Mouse (Mus musculus) hindbrain, embryonic 14.5 days (tissue): ENCODE measurements at regions not wholly inside any gene's neighbourhood (a gene's known extent, or its start where the extent isn't known, plus 50 kb on each side); places are given as distances from the start of the nearest gene placed in this dataset.

ENCODE experiments used
- ATAC-seq: fragments of 200-750 bp; cut with Nextera tagmentation; 2 replicates; pipeline ENCODE4 v1.8.0; 2017; ENCODE audit warnings: moderate number of reproducible peaks, mild to moderate bottlenecking, moderate TSS enrichment, moderate library complexity; ENCODE audit not compliant: low FRiP score
- DNase-seq: peaks from one replicate; pipeline ENCODE4 v3.0.0-alpha.2; 2015; ENCODE audit warnings: low spot score
- H3K27ac ChIP-seq: fragments of 300-500 bp; sonication (generic); 2 replicates; pipeline ENCODE4 v1.5.1; 2014; ENCODE audit warnings: mild to moderate bottlenecking, moderate library complexity
- H3K27me3 ChIP-seq: fragments of 300-500 bp; sonication (generic); 2 replicates; pipeline ENCODE4 v1.6.1; 2014; ENCODE audit warnings: mild to moderate bottlenecking, low read length, mixed read lengths; ENCODE audit not compliant: control insufficient read depth, insufficient read depth
- H3K36me3 ChIP-seq: fragments of 300-500 bp; sonication (generic); replicated peaks from 2 replicates; pipeline ENCODE4 v1.6.1; 2014; ENCODE audit not compliant: control insufficient read depth, insufficient read depth
- H3K4me1 ChIP-seq: fragments of 300-500 bp; sonication (generic); replicated peaks from 2 replicates; pipeline ENCODE4 v1.6.1; 2014; ENCODE audit warnings: antibody characterized with exemption, low read length, mixed read lengths; ENCODE audit not compliant: control insufficient read depth, insufficient read depth
- H3K4me2 ChIP-seq: fragments of 300-500 bp; sonication (generic); replicated peaks from 2 replicates; pipeline ENCODE4 v1.6.1; 2014; ENCODE audit warnings: mild to moderate bottlenecking, moderate library complexity
- H3K4me3 ChIP-seq: fragments of 300-500 bp; sonication (generic); replicated peaks from 2 replicates; pipeline ENCODE4 v1.5.1; 2014; ENCODE audit warnings: mild to moderate bottlenecking, low read length
- H3K9ac ChIP-seq: fragments of 300-500 bp; sonication (generic); 2 replicates; pipeline ENCODE4 v1.6.1; 2014
- H3K9me3 ChIP-seq: fragments of 300-500 bp; sonication (generic); 2 replicates; pipeline ENCODE4 v1.6.1; 2016; ENCODE audit warnings: low read length; ENCODE audit not compliant: control insufficient read depth
- WGBS: fragments of 180-500 bp; shearing (Covaris S2); extraction: QIAGEN DNeasy Blood & Tissue Kit; methylation state at CpG from one replicate; pipeline ENCODE4 v1.1.7; 2014; 5-methylcytosine and 5-hydroxymethylcytosine counted together

DNA sequence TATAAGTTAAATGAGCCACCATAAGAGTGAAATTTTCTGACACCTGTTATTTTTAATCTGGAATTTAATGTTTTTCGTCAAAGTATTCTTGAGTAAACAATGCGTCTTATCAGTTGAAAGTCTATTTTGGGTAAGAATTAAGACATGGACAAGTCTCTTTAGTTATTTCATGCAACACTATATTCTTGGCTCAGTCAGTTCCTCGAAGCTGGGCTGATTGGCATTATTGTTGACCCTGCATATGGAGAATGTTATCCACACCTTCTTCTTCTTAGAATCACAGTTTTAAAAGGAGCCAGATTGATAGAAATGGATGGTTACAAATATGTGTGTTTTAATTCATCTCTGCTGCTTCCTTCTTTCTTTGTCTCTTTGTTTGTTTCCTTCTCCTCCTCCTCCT, 289.5 kb upstream of the Meox2 start:
- ATAC-seq (no peak), DNase-seq (no peak)
- H3K4me3 ChIP-seq: no peak overlapping the region
- no peak overlapping the region for H3K9ac ChIP-seq
- no peaks in the 10 kb centered on the region for H3K27me3 ChIP-seq
- H3K4me1 ChIP-seq: no peaks in the 10 kb centered on the region
- no peak overlapping the region for H3K4me2 ChIP-seq
- no peak overlapping the region for H3K27ac ChIP-seq
- no peaks in the 10 kb centered on the region for H3K9me3 ChIP-seq
- no peaks in the 10 kb centered on the region for H3K36me3 ChIP-seq
- 88% methylated on average over 3 of the region's 3 CpGs for WGBS

DNA sequence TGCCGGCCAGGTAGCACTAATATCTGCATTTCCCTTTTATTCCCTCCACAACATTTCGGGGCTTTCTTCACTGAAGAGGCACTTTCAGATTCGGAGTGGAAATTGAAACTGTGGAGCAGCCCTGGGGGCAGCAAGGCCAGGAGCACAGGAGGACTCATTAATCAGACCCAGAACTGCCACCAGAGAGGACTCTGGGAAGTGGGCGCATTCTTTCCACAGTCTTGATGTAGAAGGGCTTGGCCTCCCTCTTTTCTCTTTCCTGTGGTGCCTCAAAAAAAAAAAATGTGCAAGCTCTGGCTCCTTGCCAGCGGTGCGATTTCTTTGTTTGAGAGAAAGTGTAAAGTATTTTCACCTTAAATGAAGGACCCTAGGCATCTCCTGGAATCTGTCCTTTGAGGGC, 281.6 kb upstream of the Meox2 start:
- Histone ChIP-seq H3K9me3 (no peaks in the 10 kb centered on the region), H3K27ac (no peak overlapping the region), H3K27me3 (no peaks in the 10 kb centered on the region), H3K9ac (no peak overlapping the region), H3K4me3 (no peak overlapping the region), H3K4me2 (no peak overlapping the region), H3K36me3 (no peaks in the 10 kb centered on the region), H3K4me1 (no peaks in the 10 kb centered on the region)
- WGBS: 67% methylated on average over 6 of the region's 6 CpGs
- DNase-seq: no peak
- ATAC-seq: no peak

DNA sequence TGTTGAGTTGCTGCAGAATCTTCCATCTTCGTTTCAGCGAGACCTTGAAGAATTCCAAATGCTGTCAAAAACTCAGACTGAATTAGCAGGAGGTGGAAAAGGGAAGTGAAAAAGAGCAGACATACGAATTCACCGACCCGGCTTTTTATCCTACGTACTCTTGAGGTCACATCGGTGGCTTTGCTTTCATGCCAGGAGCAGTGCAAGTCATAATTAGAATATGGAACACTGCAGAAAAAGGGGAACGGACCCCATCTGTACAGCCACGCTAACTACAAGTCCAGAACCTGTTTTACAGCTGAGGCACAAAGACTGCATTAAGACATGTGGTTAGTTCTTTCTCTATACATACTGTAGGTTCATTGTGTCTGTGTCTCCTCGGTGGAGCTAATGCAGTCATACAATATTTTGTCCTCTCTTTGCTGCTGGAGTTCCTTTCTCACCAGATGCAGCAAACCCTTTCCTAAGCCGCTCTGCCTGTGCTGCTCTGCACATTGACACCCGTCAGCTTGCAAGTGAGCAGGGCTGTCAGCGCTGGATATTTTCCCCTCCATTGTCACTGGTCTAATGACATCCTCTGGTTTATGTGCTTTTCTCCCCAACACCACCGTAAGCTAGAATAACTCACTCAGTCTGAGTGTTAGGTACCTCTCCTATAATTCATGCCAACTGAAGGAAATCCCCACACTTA, 276.9 kb upstream of the Meox2 start:
- no peaks in the 10 kb centered on the region for H3K9me3 ChIP-seq
- ATAC-seq: no peak
- H3K27me3 ChIP-seq: no peaks in the 10 kb centered on the region
- no peaks in the 10 kb centered on the region for H3K36me3 ChIP-seq
- H3K27ac ChIP-seq: no peak overlapping the region
- no peak overlapping the region for H3K4me3 ChIP-seq
- no peak overlapping the region for H3K9ac ChIP-seq
- WGBS: 86% methylated on average over 14 of the region's 14 CpGs
- no peak overlapping the region for H3K4me2 ChIP-seq
- no peaks in the 10 kb centered on the region for H3K4me1 ChIP-seq
- no peak for DNase-seq

DNA sequence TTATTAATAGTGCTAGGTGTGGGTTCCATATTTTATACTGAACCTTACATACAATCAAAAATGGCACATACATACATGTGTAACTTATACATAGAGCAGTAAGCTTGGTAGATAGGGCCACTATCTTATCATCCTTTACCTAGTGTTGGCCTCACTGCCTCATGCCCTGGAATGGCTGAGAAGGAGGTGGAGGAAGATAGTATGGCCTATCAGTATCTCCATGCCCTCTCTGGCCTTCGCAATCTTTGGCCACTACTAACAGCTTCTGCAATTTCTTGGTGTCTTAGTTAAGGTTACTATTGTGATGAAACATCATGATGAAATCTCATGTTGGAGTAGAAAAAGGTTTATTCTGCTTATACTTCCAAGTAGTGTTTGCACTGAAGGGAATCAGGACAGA, 265.4 kb upstream of the Meox2 start:
- Histone ChIP-seq H3K9me3 (no peaks in the 10 kb centered on the region), H3K27me3 (no peaks in the 10 kb centered on the region), H3K36me3 (no peaks in the 10 kb centered on the region), H3K4me1 (no peaks in the 10 kb centered on the region), H3K4me2 (no peak overlapping the region), H3K9ac (no peak overlapping the region), H3K4me3 (no peak overlapping the region), H3K27ac (no peak overlapping the region)
- ATAC-seq (no peak), DNase-seq (no peak)
- 97% methylated on average over 1 of the region's 1 CpGs for WGBS

DNA sequence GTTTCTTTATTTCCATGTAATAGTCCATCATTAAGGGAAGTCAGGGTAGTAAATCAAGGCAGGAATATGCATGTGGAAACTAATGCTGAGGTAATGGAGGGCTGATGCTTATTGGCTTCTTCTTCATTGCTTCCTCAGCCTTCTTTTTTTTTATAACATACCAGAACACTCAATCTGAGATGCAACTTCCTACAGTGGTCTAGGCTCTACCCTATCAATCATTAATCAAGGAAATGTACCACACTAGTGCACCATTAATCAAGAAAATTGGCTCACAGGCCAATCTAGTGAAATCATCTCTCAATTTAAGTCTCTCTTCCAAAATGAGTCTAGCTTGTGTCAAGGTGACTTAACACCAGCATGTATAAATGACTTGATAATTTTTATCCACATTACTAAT, 263.2 kb upstream of the Meox2 start:
- H3K4me2 ChIP-seq: no peak overlapping the region
- no peak overlapping the region for H3K9ac ChIP-seq
- ATAC-seq (no peak), DNase-seq (no peak)
- H3K27me3 ChIP-seq: no peaks in the 10 kb centered on the region
- H3K4me3 ChIP-seq: no peak overlapping the region
- H3K9me3 ChIP-seq: no peaks in the 10 kb centered on the region
- no peak overlapping the region for H3K27ac ChIP-seq
- H3K36me3 ChIP-seq: no peaks in the 10 kb centered on the region
- H3K4me1 ChIP-seq: no peaks in the 10 kb centered on the region

DNA sequence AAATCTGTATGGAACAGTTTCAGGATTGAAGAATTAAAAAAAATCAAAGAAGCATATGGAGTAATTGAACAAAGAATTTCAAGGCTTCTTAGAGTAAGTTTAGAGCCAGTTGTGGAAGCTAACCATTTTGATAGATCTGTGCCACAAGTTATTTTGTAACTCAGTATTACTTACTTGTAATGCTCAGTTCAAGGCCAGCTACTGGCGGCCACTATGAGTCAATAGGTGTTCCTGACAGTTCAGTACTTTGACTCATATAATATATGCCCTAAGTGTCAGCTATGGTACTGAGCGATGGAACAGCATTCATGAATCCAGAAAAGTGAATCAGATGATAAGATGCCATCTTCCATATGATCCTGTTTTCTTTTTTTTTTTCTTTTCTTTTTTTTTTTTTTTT, 259.3 kb upstream of the Meox2 start:
- DNase-seq (no peak), ATAC-seq (no peak)
- Histone ChIP-seq H3K9ac (no peak overlapping the region), H3K4me3 (no peak overlapping the region), H3K4me2 (no peak overlapping the region), H3K9me3 (no peaks in the 10 kb centered on the region), H3K4me1 (no peaks in the 10 kb centered on the region), H3K27ac (no peak overlapping the region), H3K36me3 (no peaks in the 10 kb centered on the region), H3K27me3 (no peaks in the 10 kb centered on the region)
- 99% methylated on average over 2 of the region's 2 CpGs for WGBS

DNA sequence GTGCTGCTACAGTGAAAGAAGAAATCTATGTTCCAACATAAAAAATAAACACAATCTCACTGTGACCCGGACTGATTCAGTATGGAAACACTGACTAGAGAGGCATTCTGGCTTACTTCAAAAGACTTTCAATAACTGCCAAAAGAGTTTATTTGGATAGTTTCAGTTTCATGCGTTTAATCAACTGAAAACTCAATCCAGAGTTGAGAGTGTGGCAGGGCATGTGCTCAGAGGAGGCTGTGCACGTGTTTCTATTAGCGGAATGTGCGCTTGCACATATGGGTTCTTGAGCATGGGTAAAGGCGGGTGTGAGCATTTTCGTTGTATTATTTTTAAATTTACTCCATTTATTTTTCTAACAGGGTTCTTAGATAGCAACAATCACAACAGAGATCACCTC, 245.2 kb upstream of the Meox2 start:
- DNase-seq (no peak), ATAC-seq (no peak)
- Histone ChIP-seq H3K36me3 (no peaks in the 10 kb centered on the region), H3K27ac (no peak overlapping the region), H3K9me3 (no peaks in the 10 kb centered on the region), H3K4me3 (no peak overlapping the region), H3K27me3 (no peaks in the 10 kb centered on the region), H3K4me1 (no peaks in the 10 kb centered on the region), H3K4me2 (no peak overlapping the region), H3K9ac (no peak overlapping the region)
- 91% methylated on average over 7 of the region's 7 CpGs for WGBS

DNA sequence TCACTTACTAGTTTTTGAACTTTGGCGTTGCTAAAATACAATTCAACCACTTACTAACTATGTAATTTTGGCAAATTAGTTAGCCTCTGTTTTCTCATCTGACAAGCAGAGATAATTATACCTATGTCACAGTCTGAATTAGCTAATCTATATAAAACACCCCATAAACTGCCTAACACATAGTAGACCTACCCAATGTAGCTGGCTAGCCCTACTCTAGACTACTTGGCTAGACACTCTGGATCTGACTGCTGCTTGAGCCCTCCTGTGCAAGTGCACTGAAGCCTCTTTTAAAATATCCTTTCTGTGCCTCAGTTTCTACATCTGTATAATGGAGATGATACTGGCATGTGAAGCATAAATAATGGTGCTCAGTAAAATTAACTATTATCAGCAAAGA, 227.6 kb upstream of the Meox2 start:
- Histone ChIP-seq H3K4me1 (no peaks in the 10 kb centered on the region), H3K4me3 (no peak overlapping the region), H3K9ac (no peak overlapping the region), H3K4me2 (no peak overlapping the region), H3K27ac (no peak overlapping the region), H3K27me3 (no peaks in the 10 kb centered on the region), H3K9me3 (no peaks in the 10 kb centered on the region), H3K36me3 (no peaks in the 10 kb centered on the region)
- no peak for DNase-seq
- WGBS: 100% methylated on average over 1 of the region's 1 CpGs
- no peak for ATAC-seq

DNA sequence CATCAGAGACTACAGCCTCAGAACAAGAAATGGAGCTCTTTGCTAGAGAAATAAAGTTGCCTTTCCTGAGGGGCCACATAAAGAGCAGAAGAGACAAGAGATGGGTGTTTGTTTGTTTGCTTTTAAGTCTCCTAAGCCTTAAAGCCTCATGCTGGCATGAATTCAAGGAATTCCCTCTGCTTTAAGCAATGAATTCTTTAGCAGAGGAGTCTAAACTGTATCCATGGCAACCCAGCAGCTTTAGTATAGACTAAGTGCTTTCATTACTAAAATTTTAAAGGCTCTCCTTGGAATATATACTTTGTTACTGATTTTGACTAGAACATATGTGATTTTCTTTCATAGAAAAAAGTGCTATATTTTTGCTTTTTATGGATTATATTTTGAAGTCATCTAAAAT, 195.0 kb upstream of the Meox2 start:
- ATAC-seq: peak; percentile 58; the same call in 1 of the 2 replicates
- Histone ChIP-seq H3K27me3 (no peaks in the 10 kb centered on the region), H3K4me1 (peaks cover 6% of the 10 kb centered on the region; the same call in 1 of the 2 replicates), H3K9ac (no peak overlapping the region), H3K36me3 (no peaks in the 10 kb centered on the region), H3K4me2 (no peak overlapping the region), H3K27ac (no peak overlapping the region), H3K9me3 (no peaks in the 10 kb centered on the region), H3K4me3 (no peak overlapping the region)
- DNase-seq: peak; percentile 56

DNA sequence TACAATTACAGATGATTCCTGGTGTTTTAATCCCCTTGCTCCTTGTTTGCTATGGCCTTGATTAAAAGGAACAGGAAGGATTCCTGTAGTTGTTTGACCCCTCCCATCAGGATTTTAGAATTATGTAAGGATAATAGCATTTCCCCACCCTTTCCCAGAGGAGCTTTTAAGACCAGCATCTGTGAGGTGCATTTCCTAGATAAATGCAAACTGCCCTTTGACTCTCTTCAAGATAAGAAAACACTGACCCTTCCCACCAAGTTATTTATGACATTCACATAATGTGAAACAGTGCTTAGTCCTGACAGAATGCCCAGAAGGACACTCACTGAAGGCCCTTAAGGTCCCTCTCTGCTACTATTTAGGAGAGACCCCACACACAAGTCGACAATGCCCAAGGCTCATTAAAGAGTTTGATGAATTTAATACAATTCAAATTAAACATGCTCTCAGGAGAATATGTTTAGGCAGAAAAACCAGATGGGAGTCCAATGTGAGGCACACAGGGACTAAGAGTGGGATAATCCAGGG, 190.7 kb upstream of the Meox2 start:
- no peak overlapping the region for H3K4me2 ChIP-seq
- WGBS: 11% methylated on average over 1 of the region's 1 CpGs
- no peaks in the 10 kb centered on the region for H3K9me3 ChIP-seq
- H3K4me3 ChIP-seq: no peak overlapping the region
- H3K27me3 ChIP-seq: no peaks in the 10 kb centered on the region
- peaks cover 8% of the 10 kb centered on the region for H3K4me1 ChIP-seq
- H3K9ac ChIP-seq: no peak overlapping the region
- H3K36me3 ChIP-seq: no peaks in the 10 kb centered on the region
- no peak overlapping the region for H3K27ac ChIP-seq
- DNase-seq (no peak), ATAC-seq (peak; percentile 43; the same call in 1 of the 2 replicates)
